Mouse (Mus musculus): ENCODE results near the gene Peli1.

Gene Peli1

DNA sequence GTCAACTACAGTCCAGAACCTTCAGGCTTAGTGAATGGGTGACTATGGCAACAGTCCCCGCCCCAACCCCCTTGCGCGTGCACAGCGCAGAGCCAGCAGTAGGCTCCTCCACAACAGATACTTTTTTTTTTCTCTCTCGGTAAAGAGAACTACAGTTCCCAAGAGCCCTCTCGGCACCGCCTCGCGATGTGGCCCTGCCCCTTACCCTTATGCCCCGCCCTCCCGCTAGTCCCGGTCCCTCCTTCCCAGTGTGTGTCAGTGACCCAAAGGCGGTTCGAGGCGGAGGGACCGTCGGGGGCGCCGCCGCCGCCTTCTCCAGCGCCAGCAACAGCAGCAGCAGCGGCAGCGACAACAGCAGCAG, at the start of gene Peli1:
TSS of gene Peli1 (plus strand) at position 225 of the 361 bp plus-strand sequence.
- DNase-seq, result peak; percentile 100

DNA sequence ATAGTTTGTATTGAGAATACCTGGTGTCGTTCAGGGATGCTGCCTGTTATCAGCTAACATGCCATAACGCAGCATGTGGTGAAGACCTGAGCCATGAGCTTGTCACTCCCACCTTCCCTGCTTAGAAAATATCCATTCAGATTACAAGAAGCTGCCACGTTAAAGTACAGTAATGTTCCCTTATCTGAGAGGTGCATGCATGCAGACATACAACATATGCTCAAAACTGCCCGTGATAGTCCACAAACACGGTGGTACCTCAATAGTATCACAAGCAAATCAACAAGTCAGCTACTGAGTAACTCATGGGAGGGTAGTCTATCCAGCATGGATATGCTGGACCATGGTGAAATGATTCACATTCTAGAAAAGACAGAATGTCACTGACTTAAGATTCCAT, 48.5 kb upstream of the Peli1 start:
- DNase-seq, result peak; percentile 27

DNA sequence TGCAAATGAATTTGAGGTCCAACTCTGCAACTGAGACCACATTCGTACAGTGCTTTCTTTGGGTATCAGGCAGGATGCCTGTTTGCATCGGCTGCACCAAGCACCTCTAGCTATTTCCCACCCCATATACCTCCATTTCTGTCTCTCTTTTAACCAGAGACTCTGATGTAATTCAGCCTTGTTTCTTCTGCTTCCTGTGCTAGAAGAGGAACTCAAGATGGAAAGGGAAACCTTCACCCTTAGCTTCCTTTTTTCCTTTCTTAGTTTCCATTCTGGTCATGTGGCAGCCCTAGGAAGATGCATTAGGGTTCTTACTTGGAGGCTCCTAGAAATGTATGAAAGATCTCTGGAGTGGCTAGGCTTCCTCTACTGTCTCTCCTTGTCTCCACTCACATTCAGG, 44.9 kb upstream of the Peli1 start:
- peak; percentile 72 for DNase-seq

DNA sequence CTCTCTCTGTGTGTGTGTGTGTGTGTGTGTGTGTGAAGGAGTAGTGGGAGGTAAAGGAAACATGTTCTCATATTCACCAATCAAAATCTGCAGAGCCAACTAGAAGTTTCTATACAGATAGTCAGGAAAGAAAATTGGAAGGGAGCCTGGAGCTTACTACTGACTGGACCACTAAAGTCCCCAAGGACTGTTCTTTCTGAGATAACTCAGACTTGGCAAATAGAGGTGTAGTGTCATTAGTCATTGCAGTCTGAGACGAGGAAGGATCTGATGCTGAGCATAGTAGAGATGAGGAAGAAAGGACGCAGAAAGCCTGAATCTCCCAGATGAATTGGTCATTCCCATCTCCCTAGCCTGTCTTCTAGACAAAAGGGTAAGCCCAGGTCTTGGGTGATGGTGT, 43.2 kb upstream of the Peli1 start:
- DNase-seq, result peak; percentile 76

DNA sequence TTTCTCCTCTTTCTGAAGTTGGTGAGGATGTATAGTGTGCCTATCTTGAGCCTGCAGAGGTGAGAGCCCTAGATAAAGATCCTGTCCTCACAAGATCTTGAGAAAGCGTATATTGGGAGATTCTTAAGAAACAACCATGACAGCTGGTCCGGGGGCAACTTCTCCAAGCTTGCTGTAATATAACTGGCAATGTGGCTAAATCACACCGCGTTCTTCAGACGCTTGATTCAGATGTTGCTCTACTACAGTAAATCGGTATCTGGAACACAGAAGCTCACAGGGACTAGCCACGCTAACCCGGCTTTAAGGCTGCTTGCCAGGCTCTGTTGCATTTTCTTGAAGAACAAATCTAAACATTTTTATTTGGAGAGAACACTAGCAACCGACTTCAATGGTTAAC, 39.4 kb upstream of the Peli1 start:
- DNase-seq, result peak; percentile 63

DNA sequence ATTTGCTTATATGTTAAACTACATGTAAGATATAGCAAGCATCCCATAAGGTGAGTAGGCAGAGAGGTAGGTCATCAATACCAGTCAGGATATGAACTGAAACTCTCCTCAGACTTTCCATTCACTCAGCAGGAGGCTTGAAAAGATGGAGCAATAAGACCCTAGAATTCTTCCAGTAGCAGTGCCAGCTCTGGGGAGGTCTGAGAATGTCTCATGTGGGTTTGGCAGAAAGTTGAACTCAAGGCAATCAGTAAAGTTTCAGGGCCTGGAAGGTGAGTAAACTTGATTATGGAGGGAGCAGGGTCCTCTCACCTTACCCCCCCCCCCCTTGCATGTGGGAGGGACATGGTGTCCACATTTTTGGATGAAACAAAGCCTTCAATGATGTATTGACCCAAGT, 36.5 kb upstream of the Peli1 start:
- peak; percentile 54 for DNase-seq

DNA sequence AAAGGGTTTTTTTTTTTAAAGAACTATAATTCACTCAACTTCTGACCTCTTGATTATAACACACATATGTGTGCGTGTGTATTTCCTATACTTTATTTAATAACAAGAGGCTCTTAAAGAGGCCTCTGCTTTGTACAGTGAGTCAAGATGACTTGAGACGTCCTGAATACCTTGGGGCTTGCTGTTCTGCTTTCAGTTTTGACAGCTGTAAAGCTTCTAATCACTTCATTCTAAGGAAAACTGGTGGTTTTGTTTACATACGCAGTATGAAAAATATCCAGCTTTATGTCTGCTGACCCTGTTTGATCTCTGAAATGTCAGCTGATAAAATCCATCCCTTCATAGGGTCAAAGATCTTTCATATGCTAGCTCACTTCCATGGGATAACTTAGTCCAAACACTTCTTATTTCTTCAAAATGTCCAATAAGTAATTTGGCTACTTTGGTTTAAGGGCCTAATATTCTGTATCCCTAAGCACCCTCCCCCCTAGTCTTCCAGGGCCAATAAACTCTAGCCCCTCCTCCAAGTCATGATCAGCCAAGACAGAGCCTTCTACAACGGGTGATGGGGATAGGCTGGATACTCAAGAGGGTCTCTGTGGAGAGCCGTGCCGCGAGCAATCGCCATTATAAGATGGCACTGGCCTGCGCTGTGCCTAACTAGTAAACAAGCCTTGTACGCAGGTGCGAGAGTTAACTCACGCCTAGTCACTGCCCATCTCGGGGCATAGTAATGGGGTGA, 34.8 kb upstream of the Peli1 start:
- DNase-seq, result peak; percentile 58

DNA sequence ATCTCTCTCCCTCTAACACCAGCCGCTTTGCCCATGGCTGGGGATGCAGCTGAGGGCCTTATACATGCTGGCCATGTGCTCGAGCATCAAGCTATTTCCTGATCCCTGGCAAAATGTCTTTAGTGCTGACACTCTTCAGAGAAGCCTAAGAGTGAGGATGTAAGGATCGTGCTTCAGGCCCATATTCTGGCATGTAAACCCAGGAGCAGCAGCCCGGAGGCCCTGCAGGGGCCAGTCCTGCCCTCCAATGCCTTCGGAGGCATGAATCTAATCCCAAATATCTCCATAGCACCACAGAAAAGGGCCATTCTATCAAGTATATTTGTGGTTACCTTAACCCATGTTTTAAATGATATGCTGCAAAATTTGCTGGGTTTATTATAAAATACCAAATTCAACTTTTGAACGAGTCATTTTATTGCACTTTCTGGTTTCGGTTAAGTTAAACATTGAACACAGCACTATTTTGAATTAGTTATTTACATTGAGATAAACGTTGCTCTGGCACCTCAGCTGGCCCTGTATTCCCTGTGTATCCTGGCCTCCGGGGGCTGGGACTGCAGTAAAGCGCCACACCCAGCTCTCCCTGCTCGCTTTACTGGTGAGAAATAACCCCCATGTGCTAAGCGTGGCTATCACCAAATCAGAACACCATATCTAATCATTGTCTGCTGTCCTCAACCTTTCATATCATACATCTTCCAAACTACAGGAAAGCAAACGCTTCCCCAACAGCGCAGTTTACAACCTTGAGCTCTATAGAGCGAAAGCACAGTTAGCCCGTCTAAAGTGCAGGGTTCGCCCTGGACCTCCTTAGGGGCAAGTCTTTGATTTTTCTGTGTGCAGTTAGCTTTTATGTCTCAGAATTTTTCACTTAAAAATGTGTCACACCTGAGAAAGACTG, 33.3 kb upstream of the Peli1 start:
- peak; percentile 43 for DNase-seq

DNA sequence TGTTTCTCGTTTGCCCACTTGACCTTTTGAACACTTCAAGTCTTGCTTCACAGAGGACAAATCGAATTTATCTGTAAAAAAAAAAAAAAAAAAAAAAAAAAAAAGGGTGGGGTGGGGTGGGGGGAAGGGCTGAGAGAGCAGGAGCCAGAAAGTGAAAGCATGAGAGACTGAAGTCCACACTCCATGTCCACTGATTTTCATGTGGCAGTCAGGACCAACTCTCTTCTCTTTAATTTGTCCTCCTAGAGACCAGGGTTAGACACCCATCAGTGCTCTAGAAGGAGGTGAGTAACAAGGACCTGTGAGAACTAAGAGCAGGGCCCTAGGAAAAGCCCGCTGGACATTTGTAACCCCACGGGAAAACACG, 32.7 kb upstream of the Peli1 start:
- DNase-seq, result peak; percentile 80

DNA sequence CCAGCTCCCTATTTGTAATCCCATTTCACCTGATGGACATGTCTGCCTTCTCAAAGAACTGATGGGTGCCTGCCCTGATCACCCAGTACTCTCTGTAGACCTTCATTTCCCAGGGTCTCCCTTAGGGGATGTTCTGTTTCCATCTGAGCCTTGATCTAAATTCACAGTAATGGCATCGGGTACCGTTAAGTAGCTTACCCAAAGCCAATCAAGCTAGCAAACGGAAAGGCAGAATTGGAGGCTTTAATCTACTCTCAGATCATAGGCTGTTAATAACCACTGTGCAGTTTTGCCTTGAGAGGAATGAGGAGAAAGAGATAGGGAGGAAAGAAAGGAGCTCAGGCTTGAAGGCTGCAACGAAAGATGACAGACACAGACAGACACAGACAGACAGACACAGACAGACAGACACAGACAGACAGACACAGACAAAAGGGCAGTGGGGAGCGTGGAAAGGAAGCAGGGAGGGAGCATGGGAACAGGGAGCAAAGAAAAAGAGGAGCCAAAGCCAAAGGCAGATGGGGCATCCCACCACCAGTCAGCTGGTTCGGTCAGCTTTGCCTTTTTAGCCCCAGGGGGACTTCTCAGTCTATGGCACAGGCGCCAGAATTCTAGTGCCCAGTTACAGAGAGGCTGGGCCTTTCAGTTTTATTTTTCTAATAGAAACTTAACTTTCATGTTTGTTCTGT, 30.6 kb upstream of the Peli1 start:
- peak; percentile 77 for DNase-seq

DNA sequence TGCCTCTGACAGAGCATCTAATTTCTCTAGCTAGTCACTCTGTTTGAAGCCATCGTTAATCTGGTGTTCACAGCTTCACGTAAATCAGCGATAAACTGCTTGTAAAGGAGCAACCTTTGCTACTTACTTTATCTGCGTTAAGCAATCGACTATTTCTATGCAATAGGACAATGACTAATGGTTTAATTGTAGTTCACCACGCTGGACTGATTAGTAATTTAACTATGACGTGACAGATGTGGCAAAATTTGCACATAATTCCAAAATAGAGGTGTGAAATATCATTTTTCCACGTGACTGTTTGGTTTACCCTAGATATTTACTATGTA, 30.1 kb upstream of the Peli1 start:
- DNase-seq, result no peak

DNA sequence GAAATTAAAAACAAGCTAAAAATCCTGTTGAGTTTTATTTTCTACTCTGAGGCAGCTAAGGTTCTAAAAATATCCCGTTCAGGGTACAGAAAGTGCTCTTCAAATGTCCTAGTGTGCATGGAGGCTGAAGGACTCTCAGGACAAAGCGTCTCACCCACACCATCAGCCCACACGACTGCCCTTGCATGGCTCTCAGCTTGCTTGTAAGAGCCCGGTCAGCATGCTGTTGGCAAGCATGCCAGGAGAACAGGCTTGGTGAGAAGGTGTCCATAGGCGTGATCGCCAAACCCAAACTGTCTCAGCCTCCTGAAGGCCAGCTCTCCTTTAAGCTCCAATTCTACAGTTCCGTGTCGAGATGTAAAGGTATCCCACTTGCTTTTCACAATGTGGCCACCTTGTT, 29.7 kb upstream of the Peli1 start:
- DNase-seq, result peak; percentile 94

DNA sequence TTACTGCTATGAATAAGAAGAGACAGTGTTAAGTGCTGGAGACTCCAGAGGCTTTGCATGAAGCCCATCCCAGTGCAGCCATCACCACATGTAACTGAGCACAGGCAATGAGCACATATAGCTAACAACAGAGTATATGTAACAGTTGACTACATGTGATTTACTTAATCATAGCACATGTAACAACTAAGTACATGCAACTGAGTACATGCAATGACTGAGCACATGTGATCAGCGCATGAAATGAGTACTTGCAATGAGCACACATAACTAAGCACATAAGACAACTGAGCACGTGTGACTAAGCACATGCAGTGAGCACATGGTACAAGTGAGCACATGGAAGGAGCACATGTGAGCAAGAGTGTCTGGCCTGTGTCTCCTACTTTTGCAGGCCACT, 29.0 kb upstream of the Peli1 start:
- no peak for DNase-seq

DNA sequence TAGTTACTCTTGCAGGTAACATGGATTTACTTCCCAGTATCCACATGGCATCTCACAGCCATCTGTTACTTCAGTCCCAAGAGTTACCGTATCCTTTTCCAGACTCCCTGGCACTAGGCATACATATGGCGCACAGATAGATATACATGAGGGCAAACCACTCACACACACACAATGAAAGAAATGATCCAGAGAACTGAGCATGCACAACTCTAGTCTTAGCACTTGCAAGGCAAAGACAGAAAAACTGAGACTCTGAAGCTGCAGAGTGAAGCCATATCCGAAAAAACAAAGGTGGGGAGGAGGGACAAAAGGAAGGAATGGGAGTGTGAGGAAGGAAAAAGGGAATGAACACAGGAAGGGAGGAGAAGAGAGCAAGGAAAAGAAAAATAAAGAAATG, 27.8 kb upstream of the Peli1 start:
- peak; percentile 53 for DNase-seq

DNA sequence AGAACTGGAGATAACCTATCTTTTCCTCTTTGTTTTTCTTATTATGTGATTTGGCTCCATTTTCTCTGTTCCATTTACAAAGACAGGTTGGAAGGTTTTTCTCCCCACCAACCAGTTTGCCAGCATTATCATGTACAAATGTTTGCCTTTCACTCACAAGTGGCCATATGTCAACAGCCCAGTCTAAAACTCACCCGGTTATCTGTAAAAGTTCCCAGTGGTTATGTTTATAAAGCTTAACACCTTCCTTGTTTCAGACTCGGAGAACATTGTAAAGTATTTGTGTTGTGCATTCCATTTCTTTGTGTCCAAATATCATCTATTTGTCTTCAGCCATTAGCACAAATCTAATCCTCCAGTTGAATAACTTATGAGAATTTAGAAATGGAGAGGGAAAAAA, 11.7 kb upstream of the Peli1 start:
- DNase-seq, result peak; percentile 46

DNA sequence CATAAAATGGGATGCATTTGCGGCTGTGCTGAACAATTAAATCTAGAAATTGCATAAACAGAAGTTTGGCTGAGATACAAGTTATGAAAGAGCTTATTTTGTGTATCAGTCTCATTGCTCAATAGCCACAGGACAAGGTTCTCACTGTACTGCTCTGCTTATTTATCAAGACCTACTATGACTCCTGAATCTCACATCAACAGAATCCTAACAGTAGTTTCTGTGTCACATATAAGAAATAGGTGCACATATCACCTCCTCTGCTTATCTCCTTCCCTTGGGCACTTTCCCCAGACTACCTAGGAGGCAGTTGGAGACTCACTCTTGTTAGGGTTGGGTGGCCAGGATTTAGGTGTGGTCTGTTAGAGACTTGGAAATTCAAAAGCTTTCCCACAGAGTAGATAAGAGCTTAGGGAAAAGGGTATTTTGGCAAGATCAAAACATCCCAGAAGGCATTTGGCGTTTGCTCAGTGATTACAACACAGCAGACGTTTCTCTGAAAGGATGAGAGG, 11.2 kb upstream of the Peli1 start:
- peak; percentile 94 for DNase-seq

DNA sequence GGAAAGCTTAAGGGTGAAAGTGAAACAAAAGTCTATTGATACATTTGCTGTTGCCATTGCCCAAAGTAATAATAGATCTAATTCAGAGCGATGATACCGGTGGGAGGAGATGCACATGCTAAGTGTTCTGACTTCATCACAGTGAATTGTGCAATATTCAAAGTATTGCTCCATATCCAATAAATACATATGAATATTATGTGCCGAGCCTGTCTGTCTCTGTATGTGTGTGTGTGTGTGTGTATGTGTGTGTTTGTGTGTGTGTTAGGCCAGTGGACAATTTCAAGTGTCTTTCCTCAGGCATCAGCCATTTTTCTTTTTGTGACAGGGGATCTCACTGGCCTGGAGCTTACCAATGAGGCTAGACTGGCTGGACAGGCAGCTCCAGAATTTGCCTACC, 9.9 kb upstream of the Peli1 start:
- peak; percentile 55 for DNase-seq

DNA sequence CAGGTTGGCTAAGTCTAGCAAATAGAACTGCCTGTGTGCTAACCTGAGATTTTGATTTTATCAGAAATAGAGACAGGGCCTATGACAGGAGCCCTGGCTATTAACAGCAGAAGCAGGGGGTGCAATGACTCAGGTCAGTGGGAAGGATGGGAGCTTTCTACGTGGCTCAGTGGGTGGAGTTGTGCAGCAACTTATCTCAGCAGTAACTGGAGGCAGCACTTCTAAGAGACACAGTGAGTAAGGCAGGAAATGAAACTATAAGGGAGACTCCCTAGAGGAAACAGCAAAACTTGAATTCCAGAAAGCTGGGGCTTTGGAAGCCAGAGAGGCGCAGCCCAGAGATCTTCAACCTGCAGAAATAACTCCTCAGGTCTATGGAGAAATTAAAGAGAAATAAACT, 8.4 kb upstream of the Peli1 start:
- DNase-seq, result peak; percentile 96

DNA sequence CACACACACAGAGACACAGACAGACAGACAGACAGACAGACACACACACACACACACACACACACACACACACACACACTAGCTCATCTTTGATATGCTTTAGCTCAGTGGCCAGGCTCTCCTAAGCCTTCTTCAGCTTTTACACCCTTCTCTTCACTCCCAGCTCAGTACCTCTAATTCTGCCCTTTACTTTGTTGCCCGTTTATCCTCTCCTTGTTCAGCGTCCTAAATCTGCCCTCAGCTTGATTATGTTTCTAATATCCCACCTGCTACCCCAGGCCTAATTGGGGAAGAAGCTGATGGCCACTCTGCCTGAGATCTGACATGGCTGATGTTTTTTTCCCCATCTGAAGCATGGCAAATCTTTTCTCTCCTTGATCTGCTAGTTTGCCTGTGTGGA, 2.7 kb upstream of the Peli1 start:
- peak; percentile 56 for DNase-seq

DNA sequence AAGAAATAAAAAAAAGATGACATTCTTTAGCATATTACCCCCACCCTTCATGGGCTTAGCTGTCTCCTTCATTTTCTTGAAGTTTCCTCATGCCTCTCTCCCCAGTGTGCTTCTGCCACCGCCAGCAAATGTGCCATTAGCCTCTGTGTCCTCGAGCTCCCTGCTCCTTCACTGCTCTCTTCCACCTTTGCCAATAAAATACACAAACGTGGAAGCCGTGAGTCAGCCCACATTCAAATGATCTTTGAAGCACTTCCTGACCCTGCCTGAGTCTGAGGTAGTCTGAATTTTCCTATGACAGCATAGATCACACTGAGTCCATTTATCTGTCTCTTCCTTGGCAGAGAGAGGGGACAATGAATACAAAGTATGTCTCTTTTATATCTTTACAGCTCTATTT, 1.5 kb upstream of the Peli1 start:
- peak; percentile 73 for DNase-seq

DNA sequence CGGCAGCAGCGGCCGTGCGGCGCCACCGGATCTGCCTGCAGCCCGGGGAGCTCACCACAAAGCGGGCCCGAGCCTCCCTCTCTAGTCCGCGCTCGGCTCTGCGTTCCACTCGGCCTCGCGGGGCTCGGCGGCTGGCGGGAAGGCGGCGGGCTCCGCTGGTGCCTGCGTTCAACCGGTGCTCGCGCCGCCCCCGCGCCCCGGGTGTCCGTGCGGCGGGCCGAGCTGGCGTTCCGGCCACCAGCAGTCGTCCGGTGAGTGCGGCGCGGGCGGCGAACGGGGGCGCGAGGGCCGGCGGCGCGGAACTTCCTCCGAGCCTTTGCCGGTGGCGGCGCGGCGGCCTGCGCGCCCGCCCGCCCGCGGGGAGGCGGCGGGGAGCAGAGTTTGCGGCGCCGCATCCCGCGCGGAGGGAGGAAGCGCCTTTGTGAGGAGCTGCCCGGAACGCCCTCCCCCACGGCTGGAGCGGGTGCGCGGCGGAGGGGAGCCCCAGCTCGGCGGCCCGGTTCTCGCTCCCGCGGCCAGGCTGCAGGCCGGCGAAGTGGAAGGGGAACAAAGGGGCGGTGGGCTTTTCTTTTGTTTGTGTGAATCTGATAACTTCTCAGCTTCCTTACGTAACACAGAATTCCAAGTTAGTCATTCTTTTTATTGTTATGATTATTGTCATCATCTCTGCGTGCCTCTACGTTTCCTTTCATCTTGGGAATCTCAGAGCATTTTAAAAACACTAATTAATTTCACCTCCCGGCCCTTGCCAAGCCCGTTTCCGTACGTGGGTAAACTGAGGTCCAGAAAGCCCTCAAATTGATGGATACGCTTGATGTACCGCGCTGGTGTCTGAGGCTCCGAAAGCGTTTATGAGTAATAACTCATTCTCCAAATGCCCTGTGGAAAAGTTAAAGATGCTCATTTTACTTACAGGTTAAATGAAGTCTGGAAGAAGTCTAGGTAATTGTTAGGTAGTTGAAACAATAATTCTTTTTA, 626 bp downstream of the Peli1 start:
- peak; percentile 96 for DNase-seq

DNA sequence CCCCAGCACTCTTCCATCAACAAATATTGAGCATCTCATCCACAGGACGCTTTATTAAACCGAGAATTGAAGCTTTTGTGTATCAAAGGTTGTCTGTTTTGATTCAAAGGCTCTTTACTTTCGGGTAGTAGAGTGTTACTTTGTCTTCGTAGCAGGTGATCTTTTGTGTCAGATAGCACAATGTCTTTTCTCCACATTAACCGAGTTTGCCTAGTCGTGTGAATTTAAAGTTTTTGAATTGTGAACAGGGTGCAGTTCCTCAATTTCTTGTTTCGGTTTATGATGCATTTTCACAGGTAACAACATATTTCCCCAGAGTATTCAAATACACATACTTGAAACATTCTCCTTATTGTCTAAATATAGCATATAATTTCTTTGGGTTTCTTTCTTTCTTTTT, 1.5 kb downstream of the Peli1 start:
- DNase-seq, result no peak

Data from heart, adult 11 months (tissue).